Mouse (Mus musculus) embryo, embryonic 11.5 days (tissue): ENCODE measurements around the gene Ccdc89.

Experiments used
- DNase-seq: peaks from one replicate; pipeline ENCODE4 v3.0.0-alpha.2; 2012; ENCODE audit warnings: low read depth, low spot score

The Ccdc89 gene

DNA sequence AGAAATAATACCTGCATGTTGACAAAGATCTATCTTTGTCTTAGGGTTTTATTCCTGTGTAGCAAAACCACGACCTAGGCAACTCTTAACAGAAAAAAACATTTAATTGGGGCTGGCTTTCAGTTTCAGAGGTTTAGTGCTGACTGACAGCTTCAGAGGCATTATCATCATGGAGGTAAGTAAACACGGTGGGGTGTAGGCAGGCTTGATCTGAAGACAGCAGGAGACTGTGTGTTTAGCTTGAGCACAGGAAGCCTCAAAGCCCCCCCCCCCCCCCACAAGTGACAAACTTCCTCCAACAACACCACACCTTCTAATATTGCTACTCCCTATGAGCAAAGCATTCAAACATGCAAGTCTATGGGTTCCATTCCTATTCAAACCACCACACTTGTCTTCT is 47.1 kb downstream of the Ccdc89 start:
- DNase-seq, result no peak

DNA sequence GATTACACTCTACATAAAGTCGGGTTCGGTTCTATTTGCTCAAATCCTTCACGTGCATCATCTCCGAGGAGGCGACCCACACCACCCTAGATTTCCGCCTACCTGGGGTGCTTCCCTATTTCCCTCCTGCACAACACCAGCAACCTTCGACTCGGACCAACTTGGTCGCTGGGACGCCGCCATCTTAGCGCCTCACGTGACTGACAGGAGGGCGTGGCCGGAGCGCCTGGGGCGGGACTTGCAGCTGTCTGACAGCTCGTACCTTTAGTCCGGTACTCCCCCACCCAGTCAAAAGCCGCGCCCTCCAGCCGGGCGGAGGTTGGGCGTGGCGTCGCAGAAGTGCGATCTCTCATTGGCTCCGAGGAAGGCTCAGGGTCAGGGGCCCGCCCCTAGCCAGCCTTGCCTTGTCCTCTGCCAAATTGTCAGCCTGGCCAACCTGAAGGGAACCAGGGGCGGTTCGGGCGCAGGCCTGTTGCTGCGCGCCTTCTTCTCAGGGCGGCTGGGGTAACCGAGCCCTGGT is 49.5 kb downstream of the Ccdc89 start, which contains the start of gene Tmem126b:
Gene Tmem126b, minus strand, starts transcription at position 209 of the 520 bp plus-strand sequence.
- DNase-seq, result peak; percentile 97

DNA sequence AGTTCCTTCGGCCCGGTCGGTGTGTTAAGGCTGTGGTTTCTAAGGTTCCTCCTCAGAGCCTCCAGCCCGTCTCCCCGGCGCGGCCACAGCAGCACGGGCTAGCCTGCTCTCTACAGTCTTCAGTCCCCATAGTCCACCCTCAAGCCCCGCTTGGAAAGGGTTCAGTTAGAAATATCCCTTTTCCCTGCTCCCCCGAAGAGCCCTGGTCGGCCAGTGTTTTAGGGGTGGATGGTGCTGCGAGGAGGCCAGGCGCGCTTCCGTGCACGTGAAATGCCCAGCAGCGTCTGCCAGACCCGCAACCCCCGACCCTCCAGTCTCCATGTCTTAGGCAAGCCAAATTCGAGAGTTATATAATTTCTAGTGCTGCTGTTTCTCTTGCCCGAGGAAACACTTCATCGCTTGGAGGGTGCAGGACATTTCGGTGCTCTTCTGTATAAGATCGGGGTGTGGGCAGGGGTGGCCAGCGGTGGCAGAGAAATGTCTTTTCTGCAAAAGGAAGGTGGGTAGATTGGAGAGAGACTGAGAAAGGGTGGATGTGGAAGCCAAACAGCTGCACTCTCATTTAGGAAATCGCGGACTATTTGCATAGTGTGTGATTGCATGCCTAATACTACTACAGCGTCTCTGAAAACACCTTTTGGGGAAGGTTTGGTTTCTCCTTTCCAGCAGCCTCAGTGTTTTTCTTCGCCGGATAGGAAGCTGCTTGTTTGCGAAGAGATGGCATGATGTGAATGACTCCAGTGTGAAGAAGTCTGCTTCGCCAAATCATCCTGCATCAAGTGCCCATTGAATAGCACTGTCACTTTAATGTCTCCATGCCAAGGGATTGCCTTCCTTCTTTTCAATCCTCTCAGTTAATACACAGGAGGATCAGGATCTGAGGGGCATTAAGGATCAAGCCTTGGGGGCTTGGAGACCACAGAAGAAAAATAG is 50.2 kb downstream of the Ccdc89 start, which contains the start of gene Dlg2:
Gene Dlg2, plus strand, starts transcription at position 360 of the 933 bp plus-strand sequence.
- no peak for DNase-seq
